Mouse (Mus musculus) mouse trophoblast stem cell (cell line): ENCODE measurements around the gene Crtc2.

Experiments
- in situ Hi-C, 2 experiments: fragments of 300-500 bp; cut with MseI, MboI; formaldehyde crosslinking; loops; 2 replicates in 1 of 2; 3 replicates in 1 of 2; pipeline ENCODE4 v1.15.1; 2025

Gene Crtc2

DNA sequence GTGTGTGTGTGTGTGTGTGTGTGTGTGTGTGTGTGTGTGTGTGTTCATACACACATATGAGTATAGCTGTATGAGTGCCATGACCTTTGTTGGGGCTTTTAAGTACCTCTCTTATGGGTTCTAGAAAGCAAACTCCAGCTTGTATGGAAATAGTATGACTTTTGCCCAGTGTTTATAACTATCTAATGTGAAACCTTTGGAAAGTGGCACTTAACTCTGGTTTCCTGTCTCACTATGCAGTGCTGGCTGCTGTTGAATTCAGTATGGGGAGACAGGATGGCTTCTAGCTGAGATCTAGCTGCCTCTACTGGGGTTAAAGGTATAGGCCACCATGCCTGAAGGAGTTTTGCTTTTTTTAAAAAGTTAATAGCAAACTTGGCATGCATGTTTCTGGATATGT lies 55.6 kb downstream of the Crtc2 start:
- in situ Hi-C loops: no loop called here

DNA sequence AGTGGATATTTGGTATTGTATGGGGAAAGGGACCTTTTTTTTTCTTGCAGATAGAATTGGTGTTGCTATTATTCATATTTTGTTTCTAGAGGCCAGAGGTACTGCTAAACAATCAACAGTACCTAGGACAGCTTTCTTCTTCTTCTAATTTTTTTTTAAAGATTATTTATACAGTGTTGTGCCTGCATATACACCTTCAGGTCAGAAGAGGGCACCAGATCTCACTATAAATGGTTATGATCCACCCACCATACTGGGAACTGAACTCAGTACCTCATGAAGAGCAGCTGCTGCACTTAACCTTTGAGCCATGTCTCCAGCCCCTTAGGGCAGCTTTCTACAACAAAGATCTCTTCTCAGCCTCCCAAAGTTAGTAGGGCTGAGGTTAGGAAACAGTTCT lies 59.4 kb downstream of the Crtc2 start:
- in situ Hi-C loops: no loop called here
